Mouse (Mus musculus): Measurements from ENCODE around the gene Smim13. TPM values are rescaled to one million over a fixed set of nuclear protein-coding genes. Genes with fewer than 3 reads are reported as not detected.
A peak's percentile ranks its signal among the peaks of the same experiment; 100 is the strongest.

The Smim13 gene
- polyA plus RNA-seq, 1 experiment from 2014 or later, result 11.8 TPM

GRCm38 (mm10) chr13:41220304-41220834, 29.3 kb upstream of the Smim13 start, which contains the start of gene Elovl2:
TSS of gene Elovl2 (minus strand) at chr13:41220405.
- Histone ChIP-seq H3K27ac (no peak within 1 kb of the TSS), H3K4me2 (replicated peaks) (peak within 1 kb of the TSS; percentile 80), H3K36me3 (no peaks in the 10 kb centered on the region), H3K9ac (peak within 1 kb of the TSS; percentile 51), H3K4me3 (replicated peaks) (peak within 1 kb of the TSS; percentile 65), H3K4me1 (replicated peaks) (peaks cover 5% of the 10 kb centered on the region; the same call in 1 of the 2 replicates), H3K27me3 (replicated peaks) (no peaks in the 10 kb centered on the region), H3K9me3 (no peaks in the 10 kb centered on the region)
- WGBS, result 2% methylated on average over 41 of the region's 77 CpGs
- peak; percentile 96 for ATAC-seq

- ATAC-seq, result no peak
- Histone ChIP-seq H3K36me3 (no peaks in the 10 kb centered on the region), H3K4me1 (replicated peaks) (no peaks in the 10 kb centered on the region), H3K9me3 (no peaks in the 10 kb centered on the region), H3K27me3 (replicated peaks) (no peaks in the 10 kb centered on the region), H3K9ac (no peak overlapping the region), H3K4me2 (replicated peaks) (no peak overlapping the region), H3K4me3 (replicated peaks) (no peak overlapping the region), H3K27ac (no peak overlapping the region)
- 58% methylated on average over 5 of the region's 5 CpGs for WGBS
These were observed 23.1 kb upstream of the Smim13 start for GRCm38 (mm10) chr13:41226513-41226912.

DNA sequence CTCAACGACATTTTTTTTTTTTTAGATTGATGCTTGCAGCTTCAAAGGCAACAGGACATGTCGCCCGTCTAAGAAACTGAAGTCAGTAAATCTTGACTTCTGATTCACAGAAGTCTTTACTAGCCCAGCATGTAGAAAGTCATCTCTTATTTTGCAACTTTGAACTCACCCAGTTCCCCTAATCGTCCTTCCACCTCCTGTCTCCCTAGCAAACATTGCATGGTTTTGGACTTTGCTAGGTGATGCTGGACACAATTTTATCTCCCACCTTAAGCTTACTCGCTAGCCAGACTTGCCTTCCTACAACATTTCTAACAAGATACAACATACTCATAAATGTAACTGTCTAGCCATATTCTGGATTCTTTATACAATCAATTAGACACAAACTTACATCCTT, 21.6 kb upstream of the Smim13 start:
- H3K27ac ChIP-seq, result no peak overlapping the region
- no peak for ATAC-seq
- H3K9me3 ChIP-seq, result no peaks in the 10 kb centered on the region
- no peaks in the 10 kb centered on the region for H3K27me3 ChIP-seq (replicated peaks)
- no peaks in the 10 kb centered on the region for H3K36me3 ChIP-seq
- H3K9ac ChIP-seq, result no peak overlapping the region
- no peak overlapping the region for H3K4me3 ChIP-seq (replicated peaks)
- no peak overlapping the region for H3K4me2 ChIP-seq (replicated peaks)
- WGBS, result 86% methylated on average over 5 of the region's 5 CpGs
- H3K4me1 ChIP-seq (replicated peaks), result no peaks in the 10 kb centered on the region

- Histone ChIP-seq H3K9ac (no peak overlapping the region), H3K36me3 (no peaks in the 10 kb centered on the region), H3K27me3 (replicated peaks) (no peaks in the 10 kb centered on the region), H3K4me3 (replicated peaks) (no peak overlapping the region), H3K9me3 (no peaks in the 10 kb centered on the region), H3K4me1 (replicated peaks) (no peaks in the 10 kb centered on the region), H3K4me2 (replicated peaks) (no peak overlapping the region), H3K27ac (no peak overlapping the region)
- no peak for ATAC-seq
- 86% methylated on average over 5 of the region's 5 CpGs for WGBS
These were observed 19.4 kb upstream of the Smim13 start for GRCm38 (mm10) chr13:41230256-41230655.

GRCm38 (mm10) chr13:41231389-41231983, 18.2 kb upstream of the Smim13 start:
- H3K9me3 ChIP-seq, result no peaks in the 10 kb centered on the region
- no peak overlapping the region for H3K4me2 ChIP-seq (replicated peaks)
- no peak overlapping the region for H3K4me3 ChIP-seq (replicated peaks)
- H3K4me1 ChIP-seq (replicated peaks), result no peaks in the 10 kb centered on the region
- no peak overlapping the region for H3K9ac ChIP-seq
- H3K27me3 ChIP-seq (replicated peaks), result no peaks in the 10 kb centered on the region
- ATAC-seq, result no peak
- H3K36me3 ChIP-seq, result no peaks in the 10 kb centered on the region
- H3K27ac ChIP-seq, result no peak overlapping the region
- WGBS, result 84% methylated on average over 12 of the region's 12 CpGs

DNA sequence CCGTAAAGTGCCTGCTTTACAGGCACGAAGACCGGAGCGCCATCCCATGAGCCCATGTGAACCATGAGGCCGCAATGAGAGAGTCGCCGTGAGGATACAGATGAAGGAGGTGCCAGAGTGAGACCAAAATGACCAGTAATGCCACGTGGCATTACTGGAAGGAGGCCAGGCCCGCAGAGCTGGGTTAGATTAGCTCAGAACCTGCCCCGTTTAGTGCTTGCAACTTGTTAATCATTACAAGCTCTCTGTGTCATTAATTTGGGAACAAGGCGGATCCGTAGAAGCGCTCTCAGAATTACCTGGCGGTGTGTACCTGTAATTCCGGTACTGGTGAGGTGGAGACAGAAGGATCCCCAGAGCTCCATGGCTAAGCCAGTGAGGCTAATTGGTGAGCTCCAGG, 17.4 kb upstream of the Smim13 start:
- peak overlapping the region; percentile 28; the same call in 1 of the 2 replicates for H3K4me2 ChIP-seq (replicated peaks)
- H3K4me1 ChIP-seq (replicated peaks), result no peaks in the 10 kb centered on the region
- H3K36me3 ChIP-seq, result no peaks in the 10 kb centered on the region
- H3K4me3 ChIP-seq (replicated peaks), result no peak overlapping the region
- peak; percentile 80 for ATAC-seq
- H3K27me3 ChIP-seq (replicated peaks), result no peaks in the 10 kb centered on the region
- H3K9me3 ChIP-seq, result no peaks in the 10 kb centered on the region
- no peak overlapping the region for H3K27ac ChIP-seq
- no peak overlapping the region for H3K9ac ChIP-seq
- 72% methylated on average over 15 of the region's 15 CpGs for WGBS

- no peaks in the 10 kb centered on the region for H3K27me3 ChIP-seq (replicated peaks)
- no peak for ATAC-seq
- WGBS, result 88% methylated on average over 7 of the region's 7 CpGs
These were observed 16.4 kb upstream of the Smim13 start for GRCm38 (mm10) chr13:41233241-41233640.

DNA sequence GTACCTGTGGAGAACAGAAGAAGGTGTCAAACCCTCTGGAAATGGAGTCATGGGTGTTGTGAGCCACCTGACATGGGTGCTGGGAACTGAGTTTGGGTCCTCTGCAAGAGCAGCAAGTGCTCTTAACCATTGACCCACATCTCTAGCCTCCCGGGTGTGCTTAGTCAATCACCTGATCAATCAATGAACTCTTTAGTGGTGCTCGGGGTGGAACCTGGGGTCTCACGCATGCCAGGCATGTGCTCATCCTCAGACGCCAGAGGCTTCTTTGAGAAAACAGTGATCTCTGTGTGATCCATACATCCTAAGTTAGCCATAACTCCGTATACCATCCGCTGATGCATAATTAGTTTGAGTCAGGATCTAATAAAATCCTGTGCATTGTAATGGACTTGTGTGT, 14.5 kb upstream of the Smim13 start:
- H3K4me1 ChIP-seq (replicated peaks), result no peaks in the 10 kb centered on the region

More at GRCm38 (mm10) chr13:41233241-41233640, 16.4 kb upstream of the Smim13 start:
- Histone ChIP-seq H3K4me1 (replicated peaks) (no peaks in the 10 kb centered on the region), H3K9me3 (no peaks in the 10 kb centered on the region), H3K36me3 (no peaks in the 10 kb centered on the region), H3K27ac (no peak overlapping the region), H3K4me2 (replicated peaks) (no peak overlapping the region), H3K4me3 (replicated peaks) (no peak overlapping the region), H3K9ac (no peak overlapping the region)

GRCm38 (mm10) chr13:41235845-41236741, 13.6 kb upstream of the Smim13 start:
- 51% methylated on average over 13 of the region's 13 CpGs for WGBS
- H3K4me3 ChIP-seq (replicated peaks), result peak overlapping the region; percentile 36
- peak; percentile 81 for ATAC-seq
- no peaks in the 10 kb centered on the region for H3K36me3 ChIP-seq
- no peaks in the 10 kb centered on the region for H3K9me3 ChIP-seq
- H3K9ac ChIP-seq, result peak overlapping the region; percentile 37
- H3K27me3 ChIP-seq (replicated peaks), result no peaks in the 10 kb centered on the region
- peak overlapping the region; percentile 73 for H3K27ac ChIP-seq
- H3K4me1 ChIP-seq (replicated peaks), result no peaks in the 10 kb centered on the region
- peak overlapping the region; percentile 56 for H3K4me2 ChIP-seq (replicated peaks)

More for the DNA sequence above, 14.5 kb upstream of the Smim13 start:
- H3K36me3 ChIP-seq, result no peaks in the 10 kb centered on the region
- ATAC-seq, result no peak
- H3K9ac ChIP-seq, result no peak overlapping the region
- no peak overlapping the region for H3K4me2 ChIP-seq (replicated peaks)
- H3K27ac ChIP-seq, result no peak overlapping the region
- H3K4me3 ChIP-seq (replicated peaks), result no peak overlapping the region
- WGBS, result 83% methylated on average over 6 of the region's 6 CpGs
- H3K9me3 ChIP-seq, result no peaks in the 10 kb centered on the region
- H3K27me3 ChIP-seq (replicated peaks), result no peaks in the 10 kb centered on the region

DNA sequence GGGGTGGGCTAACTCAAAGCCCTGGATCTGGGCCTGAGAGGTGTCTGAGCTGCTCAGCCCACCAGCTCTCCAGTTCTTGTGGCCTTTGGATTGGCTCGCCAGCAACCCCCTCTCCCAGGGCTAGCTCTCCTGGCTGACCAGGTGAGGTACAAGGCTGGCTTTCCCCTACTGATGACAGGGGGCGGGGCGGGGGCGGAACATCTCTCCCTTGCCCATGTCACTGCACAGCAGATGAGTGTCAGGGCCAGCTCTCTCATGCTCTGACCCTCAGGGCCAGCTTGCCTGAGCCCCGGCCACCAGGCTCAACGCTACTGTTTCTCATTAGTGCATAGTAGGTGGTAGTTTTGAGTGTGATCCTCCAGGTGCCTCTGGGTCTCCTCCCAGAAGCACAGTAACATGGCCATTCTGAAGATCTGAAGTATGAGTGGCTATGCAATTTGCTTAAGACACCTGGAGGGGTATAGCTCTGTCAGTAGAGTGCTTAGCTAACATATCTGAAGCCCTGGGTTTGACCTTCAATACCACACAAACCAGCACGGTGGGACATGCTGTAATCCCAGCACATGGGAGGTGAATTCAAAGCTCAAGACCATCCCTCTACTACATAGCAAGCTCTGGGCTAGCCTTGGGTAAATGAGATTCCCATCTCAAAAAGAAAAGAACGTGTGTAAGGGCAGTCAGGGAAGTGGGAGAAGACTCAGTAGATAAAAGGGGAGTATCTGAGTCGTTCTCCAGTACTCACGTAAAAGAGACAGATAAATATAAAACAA, 11.4 kb upstream of the Smim13 start:
- WGBS, result 71% methylated on average over 10 of the region's 10 CpGs
- Histone ChIP-seq H3K4me2 (replicated peaks) (peak overlapping the region; percentile 56; the same call in 1 of the 2 replicates), H3K36me3 (no peaks in the 10 kb centered on the region), H3K27me3 (replicated peaks) (no peaks in the 10 kb centered on the region), H3K27ac (no peak overlapping the region), H3K4me1 (replicated peaks) (no peaks in the 10 kb centered on the region), H3K9ac (no peak overlapping the region), H3K4me3 (replicated peaks) (no peak overlapping the region), H3K9me3 (no peaks in the 10 kb centered on the region)
- ATAC-seq, result no peak

GRCm38 (mm10) chr13:41238805-41239130, 10.9 kb upstream of the Smim13 start:
- Histone ChIP-seq H3K9me3 (no peaks in the 10 kb centered on the region), H3K4me3 (replicated peaks) (no peak overlapping the region), H3K9ac (no peak overlapping the region), H3K4me1 (replicated peaks) (no peaks in the 10 kb centered on the region), H3K27me3 (replicated peaks) (no peaks in the 10 kb centered on the region), H3K27ac (no peak overlapping the region), H3K4me2 (replicated peaks) (no peak overlapping the region), H3K36me3 (no peaks in the 10 kb centered on the region)
- no peak for ATAC-seq
- WGBS, result 5% methylated on average over 5 of the region's 5 CpGs

GRCm38 (mm10) chr13:41241557-41241956, 8.1 kb upstream of the Smim13 start:
- Histone ChIP-seq H3K4me1 (replicated peaks) (no peaks in the 10 kb centered on the region), H3K36me3 (no peaks in the 10 kb centered on the region), H3K4me3 (replicated peaks) (no peak overlapping the region), H3K9me3 (no peaks in the 10 kb centered on the region), H3K27ac (no peak overlapping the region), H3K27me3 (replicated peaks) (no peaks in the 10 kb centered on the region), H3K4me2 (replicated peaks) (no peak overlapping the region), H3K9ac (no peak overlapping the region)
- 56% methylated on average over 2 of the region's 2 CpGs for WGBS
- no peak for ATAC-seq

Data from intestine, embryonic 15.5 days (tissue).